Mouse (Mus musculus) brain, embryonic 14.5 days (tissue): Measurements from ENCODE around the gene Dock4. TPM values are rescaled to one million over a fixed set of nuclear protein-coding genes. Genes with fewer than 3 reads are reported as not detected.

ENCODE experiments used
- DNase-seq: peaks from one replicate; pipeline ENCODE4 v3.0.0-alpha.2; 2011; ENCODE audit warnings: low read depth
- CTCF ChIP-seq: fragments of 200-500 bp; IDR thresholded peaks from 2 replicates; pipeline ENCODE4 v1.5.1; 2012; ENCODE audit warnings: inconsistent platforms, mild to moderate bottlenecking, moderate library complexity, borderline replicate concordance; ENCODE audit not compliant: insufficient read depth, insufficient read length; ENCODE audit errors: extremely low read depth
- POLR2A ChIP-seq: fragments of 200-500 bp; IDR thresholded peaks from 2 replicates; pipeline ENCODE4 v1.6.1; 2012; ENCODE audit warnings: mild to moderate bottlenecking, inconsistent platforms, borderline replicate concordance; ENCODE audit not compliant: poor library complexity, insufficient read depth, insufficient read length, severe bottlenecking; ENCODE audit errors: extremely low read depth
- polyA plus RNA-seq: library from polyadenylated mRNA; depleted of rRNA; stranded (reverse); fragments of >200 nt; gene quantifications from 2 replicates; pipeline ENCODE4 v1.2.3, GENCODE M21; 2012

Gene Dock4
- polyA plus RNA-seq, 1 experiment, result 29.5 TPM

DNA sequence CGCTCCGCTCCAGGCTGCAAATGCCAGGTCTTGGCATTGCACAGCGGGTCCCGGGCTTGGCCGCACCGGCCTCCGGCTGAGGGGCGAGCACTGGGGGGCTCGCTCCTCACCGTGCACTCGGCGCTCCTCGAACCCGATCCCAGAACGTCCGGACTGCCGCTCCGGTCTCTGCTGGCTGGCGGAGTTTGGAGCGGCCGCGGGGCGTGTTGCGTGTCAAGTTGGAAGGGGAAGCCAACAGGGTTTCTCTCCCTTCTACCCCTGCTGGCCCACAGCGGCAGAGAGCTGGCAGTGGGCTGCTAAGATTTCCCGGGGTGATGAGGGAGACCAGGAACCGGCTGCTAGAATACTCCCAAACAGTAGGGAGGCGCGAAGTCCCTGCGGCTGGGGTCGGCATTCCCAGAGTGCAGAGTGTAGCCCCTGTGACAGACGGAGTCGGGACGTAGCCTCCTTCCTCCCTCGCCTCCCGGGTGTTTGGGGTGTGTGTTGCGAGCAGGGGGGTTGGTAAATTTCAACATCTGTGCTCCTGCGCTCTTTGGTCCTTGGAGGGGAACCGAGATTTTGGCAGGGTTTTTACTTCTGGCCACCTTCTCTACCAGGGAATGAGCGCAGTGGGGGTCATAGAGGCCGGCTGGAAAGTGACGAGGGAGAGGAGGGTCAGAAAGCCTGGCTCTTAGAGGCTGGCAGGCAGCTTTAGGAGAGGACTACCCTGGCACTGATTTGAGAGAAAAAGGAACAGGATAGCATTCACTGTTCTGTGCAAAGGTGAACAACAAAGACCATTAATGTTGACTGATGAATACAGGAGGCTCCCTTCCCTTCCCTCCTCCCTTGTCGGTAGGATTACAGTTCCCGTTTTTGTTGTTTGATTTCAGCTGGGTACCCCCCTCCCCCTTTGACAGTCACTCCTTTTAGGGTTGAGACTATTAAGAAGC is 964 bp downstream of the Dock4 start:
- TF ChIP-seq CTCF (0 out of 2 replicates have a peak, but pooled peaks have one; percentile 8), POLR2A (peak; percentile 6; the same call in 1 of the 2 replicates)
- DNase-seq, result peak; percentile 69

DNA sequence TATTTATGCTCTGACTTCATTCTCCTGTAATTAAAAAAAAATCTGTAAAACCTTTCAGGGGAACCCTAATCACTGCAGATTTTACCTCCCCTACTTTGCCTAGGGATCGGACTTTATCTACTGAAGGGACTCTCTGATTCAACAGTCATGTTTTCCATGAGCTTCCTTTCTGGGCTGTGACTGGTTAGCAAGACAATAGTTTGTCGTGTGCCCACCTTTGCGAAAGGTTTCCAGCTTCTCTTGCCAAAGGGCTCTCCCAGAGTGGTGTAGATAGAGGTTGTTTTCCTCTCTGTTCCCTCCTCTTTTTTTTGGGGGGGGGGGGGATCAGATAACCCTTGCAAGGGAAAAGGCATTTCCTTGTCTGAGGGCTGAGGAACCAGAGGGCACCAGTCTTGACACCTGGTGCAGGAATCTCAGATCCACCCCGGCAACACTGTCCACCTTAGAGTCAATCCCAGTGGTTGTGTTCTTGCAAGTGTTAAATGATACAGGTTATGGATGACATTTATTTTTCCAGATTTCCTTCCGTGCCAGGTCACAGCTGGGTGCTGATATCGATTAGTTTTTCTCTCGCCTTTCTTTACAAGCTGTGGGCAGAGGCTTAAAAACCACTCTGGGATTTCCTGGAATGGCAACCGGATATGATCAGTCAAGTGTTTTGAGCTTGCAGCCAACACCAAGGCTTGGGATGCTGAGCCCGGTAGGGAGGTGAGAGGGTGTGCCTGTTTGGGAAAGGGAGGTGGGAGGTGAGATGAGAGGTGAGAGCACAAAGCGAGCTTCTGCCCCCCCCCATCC is 2.0 kb downstream of the Dock4 start:
- peak; percentile 46 for DNase-seq

GRCm38 (mm10) chr12:40449119-40449795 is 3.5 kb downstream of the Dock4 start:
- TF ChIP-seq POLR2A (no peak), CTCF (no peak)
- no peak for DNase-seq

More for the DNA sequence above, 2.0 kb downstream of the Dock4 start:
- TF ChIP-seq CTCF (no peak), POLR2A (no peak)

- no peak for TF ChIP-seq POLR2A
- TF ChIP-seq CTCF, result no peak
- DNase-seq, result no peak
Measured at GRCm38 (mm10) chr12:40456517-40456916, 10.8 kb downstream of the Dock4 start.

GRCm38 (mm10) chr12:40458977-40459376 is 13.2 kb downstream of the Dock4 start:
- DNase-seq, result no peak
- TF ChIP-seq POLR2A, result no peak
- TF ChIP-seq CTCF, result no peak

DNA sequence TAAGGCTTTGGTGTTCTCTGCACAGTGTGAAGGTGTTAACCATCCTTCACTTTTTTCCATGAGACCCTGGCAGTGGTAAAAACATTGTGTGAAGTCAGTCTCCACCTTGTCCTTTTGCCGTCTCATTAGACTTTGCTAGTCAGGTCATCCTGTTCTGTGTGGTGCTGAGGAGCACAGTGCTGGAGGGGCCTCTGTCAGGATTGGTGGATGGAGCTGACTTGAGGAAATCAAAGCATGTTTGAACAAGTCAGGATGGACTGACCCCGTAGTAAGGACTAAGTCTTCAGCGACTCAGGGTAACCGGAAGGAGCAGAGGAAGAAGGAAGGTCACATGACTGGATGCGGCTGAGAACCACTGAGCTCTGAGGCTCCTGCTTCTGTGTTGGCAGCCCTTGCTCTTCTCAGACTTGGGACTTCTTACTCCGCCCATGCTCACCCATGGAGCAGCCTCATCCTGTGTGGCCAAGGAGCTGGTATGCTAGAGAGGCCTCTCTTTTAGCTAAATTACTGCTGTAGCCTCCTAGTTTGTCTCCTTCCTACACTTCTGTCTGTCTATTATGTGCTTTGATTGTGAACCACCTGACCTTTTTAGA is 14.0 kb downstream of the Dock4 start:
- TF ChIP-seq POLR2A, result no peak
- TF ChIP-seq CTCF, result no peak
- DNase-seq, result no peak

- DNase-seq, result peak; percentile 55
- no peak for TF ChIP-seq POLR2A
- TF ChIP-seq CTCF, result no peak
Measured at GRCm38 (mm10) chr12:40462693-40463235, 17.0 kb downstream of the Dock4 start.

DNA sequence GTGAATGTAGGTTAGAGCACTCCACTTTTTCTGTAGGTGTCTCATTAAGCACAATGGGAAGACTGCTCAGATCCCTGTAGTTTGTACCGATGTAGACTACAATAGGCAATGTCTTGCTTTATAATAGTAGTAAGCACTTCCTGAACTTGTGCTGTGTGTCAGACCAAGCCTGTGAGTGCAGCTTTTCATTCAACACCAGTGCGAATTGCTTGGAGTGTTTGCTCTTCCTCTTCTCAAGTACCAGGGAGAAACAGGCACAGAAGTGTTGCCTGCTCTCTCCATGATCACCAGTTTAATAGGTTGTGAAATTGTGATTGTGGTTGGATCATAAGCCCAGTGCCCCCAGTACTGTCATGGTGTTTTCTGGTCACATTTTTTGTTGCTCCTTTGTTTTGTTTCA is 18.1 kb downstream of the Dock4 start:
- TF ChIP-seq POLR2A, result no peak
- no peak for DNase-seq

DNA sequence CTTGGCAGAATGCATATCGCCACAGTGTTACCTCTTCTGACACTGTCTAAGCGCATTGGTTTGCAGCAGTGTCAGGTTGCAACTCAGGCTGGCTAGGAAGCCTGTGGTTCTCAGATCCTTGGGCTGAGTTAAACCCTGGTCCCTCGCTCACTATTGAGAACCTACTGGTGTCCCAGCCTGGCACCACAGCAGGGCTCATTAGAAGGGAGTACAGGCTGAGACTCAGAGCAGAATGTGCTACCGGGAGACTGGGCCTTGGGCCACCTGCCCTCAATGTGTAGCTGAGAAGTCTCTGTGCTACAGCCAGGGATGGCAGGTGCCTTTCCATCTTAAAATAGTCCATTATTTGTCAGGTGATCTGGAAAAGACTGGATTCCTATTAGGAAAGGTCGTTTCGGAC is 18.5 kb downstream of the Dock4 start:
- DNase-seq, result no peak
- TF ChIP-seq POLR2A, result no peak
- no peak for TF ChIP-seq CTCF

DNA sequence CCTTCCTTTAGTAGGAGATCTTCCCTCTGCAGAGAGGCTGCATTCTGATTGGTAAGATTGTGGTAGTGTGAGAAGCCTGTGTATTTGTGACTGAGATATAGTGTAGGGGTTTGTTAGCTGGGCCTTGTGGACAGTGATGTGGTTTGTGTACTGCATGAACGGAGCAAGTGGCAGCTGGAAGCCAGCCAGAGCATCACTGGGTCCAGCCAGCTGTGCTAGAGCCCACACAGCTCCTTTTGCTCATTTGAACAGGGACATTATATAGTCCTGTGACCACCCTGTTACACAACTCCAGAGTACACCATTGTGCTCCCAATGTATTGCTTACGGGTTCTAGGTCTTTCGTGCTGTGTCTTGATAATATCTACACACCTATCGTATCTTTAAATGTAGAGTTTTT is 22.5 kb downstream of the Dock4 start:
- TF ChIP-seq POLR2A (no peak), CTCF (no peak)
- no peak for DNase-seq
